Mouse (Mus musculus) forebrain, embryonic 16.5 days (tissue): ENCODE measurements around the gene Epha10. TPM values are rescaled to one million over a fixed set of nuclear protein-coding genes. Genes with fewer than 3 reads are reported as not detected.

Experiments used
- ATAC-seq: fragments of 200-750 bp; cut with Nextera tagmentation; 2 replicates; pipeline ENCODE4 v1.8.0; 2017; ENCODE audit warnings: mild to moderate bottlenecking, moderate library complexity
- H3K27ac ChIP-seq: fragments of 300-500 bp; sonication (generic); 2 replicates; pipeline ENCODE4 v1.5.1; 2014; ENCODE audit warnings: low read length, control low read depth
- H3K27me3 ChIP-seq: fragments of 300-500 bp; sonication (generic); replicated peaks from 2 replicates; pipeline ENCODE4 v1.6.1; 2014; ENCODE audit warnings: low read length; ENCODE audit not compliant: control insufficient read depth, insufficient read depth
- H3K36me3 ChIP-seq: fragments of 300-500 bp; sonication (generic); 2 replicates; pipeline ENCODE4 v1.6.1; 2014; ENCODE audit not compliant: control insufficient read depth, insufficient read depth
- H3K4me1 ChIP-seq: fragments of 300-500 bp; sonication (generic); replicated peaks from 2 replicates; pipeline ENCODE4 v1.6.1; 2014; ENCODE audit warnings: low read length; ENCODE audit not compliant: control insufficient read depth, insufficient read depth
- H3K4me2 ChIP-seq: fragments of 300-500 bp; sonication (generic); 2 replicates; pipeline ENCODE4 v1.6.1; 2014; ENCODE audit warnings: mild to moderate bottlenecking, low read length, control low read depth
- H3K4me3 ChIP-seq: fragments of 300-500 bp; sonication (generic); replicated peaks from 2 replicates; pipeline ENCODE4 v1.5.1; 2014; ENCODE audit warnings: mild to moderate bottlenecking, low read length, control low read depth
- H3K9ac ChIP-seq: fragments of 300-500 bp; sonication (generic); replicated peaks from 2 replicates; pipeline ENCODE4 v1.6.1; 2014; ENCODE audit warnings: low read depth, low read length, control low read depth
- H3K9me3 ChIP-seq: fragments of 300-500 bp; sonication (generic); 2 replicates; pipeline ENCODE4 v1.6.1; 2016; ENCODE audit warnings: low read length; ENCODE audit not compliant: control insufficient read depth
- WGBS: fragments of 180-500 bp; shearing (Covaris S2); extraction: QIAGEN DNeasy Blood & Tissue Kit; methylation state at CpG from one replicate; pipeline ENCODE4 v1.1.7; 2014; 5-methylcytosine and 5-hydroxymethylcytosine counted together
- polyA plus RNA-seq: library from polyadenylated mRNA; unstranded; fragments of >200 nt; fragmentation: Nextera tagmentation; extraction: Ambion mirVana; gene quantifications from 2 replicates; pipeline ENCODE4 v1.2.1, GENCODE M21; 2015

The Epha10 gene
- polyA plus RNA-seq, 1 experiment from 2014 or later = 2.7 TPM

DNA sequence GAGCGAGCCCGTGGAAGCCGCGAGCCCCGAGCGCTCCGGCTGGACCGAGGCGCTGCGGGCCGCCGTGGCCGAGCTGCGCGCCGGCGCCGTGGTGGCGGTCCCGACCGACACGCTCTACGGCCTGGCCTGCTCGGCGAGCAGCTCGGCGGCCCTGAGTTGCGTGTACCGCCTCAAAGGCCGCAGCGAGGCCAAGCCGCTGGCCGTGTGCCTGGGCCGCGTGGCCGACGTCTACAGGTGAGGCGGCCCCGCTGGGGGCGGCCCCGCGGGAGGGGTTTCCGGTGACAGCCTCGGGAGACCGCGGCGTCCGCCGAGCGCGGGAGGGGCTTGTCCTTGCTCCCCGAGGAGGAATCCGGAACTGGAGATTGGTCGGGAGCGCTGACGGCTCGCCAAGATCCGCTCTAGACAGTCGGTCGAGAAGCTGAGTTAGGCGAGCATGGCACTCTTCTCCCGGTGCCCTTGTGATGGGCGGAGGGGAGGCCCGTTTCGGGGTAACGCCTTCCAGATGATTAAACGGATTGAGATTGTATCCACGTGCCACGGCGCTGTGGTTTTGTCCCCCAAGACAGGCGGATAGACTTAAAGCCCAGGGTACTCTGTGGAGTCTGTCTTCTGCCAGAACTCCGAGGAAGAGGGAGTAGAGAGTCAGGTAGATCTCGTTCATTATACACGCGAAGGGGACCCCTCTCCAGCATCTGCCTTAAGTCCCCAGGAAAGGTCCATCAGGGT, 29.6 kb upstream of the Epha10 start, which contains the start of gene 1110065P20Rik:
Gene 1110065P20Rik, minus strand, starts transcription at position 264 of the 726 bp plus-strand sequence.
- WGBS = under 1% methylated on average over 73 of the region's 75 CpGs
- Histone ChIP-seq H3K27ac (peak within 1 kb of the TSS; percentile 90), H3K4me3 (peak within 1 kb of the TSS; percentile 92), H3K4me2 (peak within 1 kb of the TSS; percentile 89), H3K27me3 (no peaks in the 10 kb centered on the region), H3K9me3 (no peaks in the 10 kb centered on the region), H3K4me1 (peaks cover 27% of the 10 kb centered on the region), H3K36me3 (peaks cover 2% of the 10 kb centered on the region; the same call in 1 of the 2 replicates), H3K9ac (peak within 1 kb of the TSS; percentile 94)
- ATAC-seq = peak; percentile 21

DNA sequence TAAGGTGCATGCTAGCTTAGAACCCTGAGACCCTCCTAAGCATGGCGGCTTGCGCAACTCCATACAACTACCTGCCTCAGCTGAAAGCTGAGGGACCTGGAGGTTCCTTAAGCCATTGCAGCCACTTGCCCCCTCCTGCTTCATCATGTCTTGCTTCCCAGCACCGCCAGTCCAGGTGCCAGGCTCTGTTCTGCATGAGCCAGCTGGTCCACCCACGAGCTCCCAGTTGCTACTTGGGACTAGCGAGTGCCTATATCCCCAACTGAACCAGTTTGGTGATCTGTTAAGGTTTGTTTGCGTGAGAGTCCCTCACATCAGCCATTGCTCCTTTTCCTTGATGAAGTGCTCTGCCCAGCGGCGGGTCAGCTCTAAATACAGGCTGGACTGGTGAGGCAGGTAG, 24.4 kb upstream of the Epha10 start:
- peaks cover 28% of the 10 kb centered on the region for H3K4me1 ChIP-seq
- H3K36me3 ChIP-seq = peaks cover 18% of the 10 kb centered on the region; the same call in 1 of the 2 replicates
- H3K4me3 ChIP-seq = no peak overlapping the region
- H3K9ac ChIP-seq = no peak overlapping the region
- H3K4me2 ChIP-seq = no peak overlapping the region
- no peak for ATAC-seq
- no peaks in the 10 kb centered on the region for H3K27me3 ChIP-seq
- H3K27ac ChIP-seq = no peak overlapping the region
- 97% methylated on average over 8 of the region's 8 CpGs for WGBS
- H3K9me3 ChIP-seq = no peaks in the 10 kb centered on the region

DNA sequence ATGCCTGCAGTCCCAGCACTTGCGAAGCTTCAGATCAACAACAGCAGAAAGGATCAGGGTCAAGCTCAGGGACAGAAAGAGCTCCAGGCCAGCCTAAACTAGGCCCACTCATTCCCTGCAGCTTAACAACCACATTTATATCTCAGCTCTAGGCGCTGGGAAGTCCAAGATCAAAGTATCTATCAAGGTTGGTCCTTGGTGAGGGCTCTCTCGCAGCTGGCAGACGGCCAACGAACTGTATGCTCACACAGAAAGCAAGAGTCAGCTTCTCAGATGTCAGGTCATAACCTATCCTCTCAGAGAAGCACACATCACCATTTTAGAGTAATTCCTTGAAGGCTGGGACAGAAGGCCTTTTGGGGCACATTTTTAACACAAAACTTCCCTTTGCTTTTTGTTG, 22.3 kb upstream of the Epha10 start:
- no peak overlapping the region for H3K9ac ChIP-seq
- no peak overlapping the region for H3K4me2 ChIP-seq
- no peak overlapping the region for H3K27ac ChIP-seq
- ATAC-seq = no peak
- H3K4me1 ChIP-seq = peaks cover 20% of the 10 kb centered on the region
- WGBS = 76% methylated on average over 5 of the region's 5 CpGs
- H3K9me3 ChIP-seq = no peaks in the 10 kb centered on the region
- H3K27me3 ChIP-seq = no peaks in the 10 kb centered on the region
- no peak overlapping the region for H3K4me3 ChIP-seq
- peaks cover 18% of the 10 kb centered on the region; the same call in 1 of the 2 replicates for H3K36me3 ChIP-seq

DNA sequence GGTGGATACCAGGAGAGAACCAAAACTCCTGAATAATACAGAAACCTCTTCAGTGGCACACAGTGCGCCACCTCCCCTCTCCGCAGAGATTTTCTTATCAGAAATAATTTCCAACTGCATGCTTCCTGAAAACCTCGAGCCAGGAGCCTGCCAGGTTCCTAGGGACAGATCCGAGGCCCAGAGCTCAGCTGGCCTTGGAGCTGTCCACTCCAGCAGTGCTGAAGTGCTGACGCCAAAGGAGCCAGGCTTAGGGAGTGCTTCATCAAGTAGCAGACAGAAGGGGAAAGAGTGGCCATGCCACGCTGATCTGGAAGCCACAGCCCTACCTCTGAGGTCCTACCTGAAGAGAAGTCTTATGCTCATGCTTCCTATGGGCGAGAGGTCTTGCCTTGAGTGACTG, 20.3 kb upstream of the Epha10 start:
- H3K9ac ChIP-seq = 0 out of 2 replicates have a peak overlapping the region, but pooled peaks have one; percentile 17
- 24% methylated on average over 7 of the region's 7 CpGs for WGBS
- peak overlapping the region; percentile 8; the same call in 1 of the 2 replicates for H3K4me3 ChIP-seq

DNA sequence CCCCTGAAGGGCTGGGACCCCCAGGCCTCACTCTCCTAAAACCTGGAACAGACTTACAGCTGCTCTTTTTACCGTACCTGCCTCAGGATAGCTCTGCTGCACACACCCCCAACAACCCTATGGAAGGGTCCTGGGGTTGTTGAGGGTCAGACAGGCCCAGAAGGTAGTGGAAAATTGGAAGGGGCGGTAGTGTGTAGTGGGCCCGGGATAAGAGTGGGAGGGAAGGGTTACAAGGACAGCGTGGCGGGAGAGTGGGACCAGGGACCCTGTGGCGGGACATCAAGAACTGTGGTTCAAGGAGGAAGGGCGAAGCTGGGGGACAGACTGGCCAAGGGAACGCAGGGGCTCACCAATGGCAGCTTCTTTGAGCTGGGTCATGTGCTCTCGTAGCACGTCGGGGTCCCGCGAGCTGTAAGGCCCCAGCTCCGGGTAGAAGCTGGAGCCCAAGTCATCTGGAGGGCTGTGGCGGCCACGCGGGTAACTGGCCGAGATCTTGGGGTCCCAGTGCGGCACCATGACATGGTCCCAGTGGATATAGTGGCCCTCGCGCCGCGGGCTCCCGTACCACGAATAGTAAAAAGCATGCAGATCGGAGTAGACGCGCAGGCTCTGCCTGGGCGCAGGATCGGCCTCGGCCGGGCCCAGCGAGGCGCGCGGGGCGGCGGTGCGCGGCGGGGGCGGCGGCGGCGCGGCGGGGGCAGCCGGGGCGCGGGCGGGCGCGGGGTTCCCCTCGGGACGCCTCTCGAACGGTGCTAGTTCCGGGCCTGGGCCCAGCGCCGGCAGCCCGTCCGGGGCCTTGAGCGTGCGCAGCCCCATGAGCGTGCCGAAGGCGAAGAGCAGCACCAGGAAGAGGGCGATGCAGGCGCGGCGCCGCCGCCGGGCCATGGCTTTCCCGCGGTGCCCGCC, 19.2 kb upstream of the Epha10 start, which contains the start of gene Maneal:
Gene Maneal, minus strand, starts transcription at position 889 of the 906 bp plus-strand sequence.
- Histone ChIP-seq H3K4me3 (peak within 1 kb of the TSS; percentile 78), H3K36me3 (peaks cover 15% of the 10 kb centered on the region; the same call in 1 of the 2 replicates), H3K9ac (peak within 1 kb of the TSS; percentile 87), H3K9me3 (no peaks in the 10 kb centered on the region), H3K4me2 (peak within 1 kb of the TSS; percentile 76), H3K27me3 (no peaks in the 10 kb centered on the region), H3K4me1 (peaks cover 20% of the 10 kb centered on the region), H3K27ac (peak within 1 kb of the TSS; percentile 77)
- ATAC-seq = peak; percentile 18
- 2% methylated on average over 76 of the region's 77 CpGs for WGBS

More for the DNA sequence above, 20.3 kb upstream of the Epha10 start:
- Histone ChIP-seq H3K36me3 (peaks cover 15% of the 10 kb centered on the region; the same call in 1 of the 2 replicates), H3K27me3 (no peaks in the 10 kb centered on the region), H3K27ac (no peak overlapping the region), H3K9me3 (no peaks in the 10 kb centered on the region), H3K4me1 (peaks cover 20% of the 10 kb centered on the region), H3K4me2 (peak overlapping the region; percentile 76)
- ATAC-seq = no peak

DNA sequence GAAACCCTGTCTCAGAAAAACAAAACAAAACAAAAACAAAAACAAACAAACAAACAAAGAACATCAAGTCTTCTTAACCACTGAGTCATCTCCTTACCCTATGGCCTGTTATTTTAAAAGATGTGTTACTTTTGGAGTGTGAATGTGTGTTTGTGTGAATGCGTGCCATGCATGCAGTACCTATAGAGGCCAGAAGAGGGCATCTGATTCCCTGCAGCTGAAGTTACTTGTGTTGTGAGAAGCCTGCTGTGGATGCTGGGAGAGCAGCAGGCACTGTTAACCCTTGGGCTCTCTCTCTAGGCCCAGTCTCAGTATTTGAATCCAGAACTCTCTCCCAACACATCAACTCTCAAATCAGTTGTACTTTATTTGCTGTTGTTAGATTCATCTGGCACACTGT, 8.0 kb upstream of the Epha10 start:
- Histone ChIP-seq H3K9me3 (no peaks in the 10 kb centered on the region), H3K36me3 (no peaks in the 10 kb centered on the region), H3K27ac (no peak overlapping the region), H3K4me2 (no peak overlapping the region), H3K27me3 (no peaks in the 10 kb centered on the region), H3K4me1 (no peaks in the 10 kb centered on the region), H3K9ac (no peak overlapping the region), H3K4me3 (no peak overlapping the region)
- WGBS = 96% methylated on average over 1 of the region's 1 CpGs
- ATAC-seq = no peak

DNA sequence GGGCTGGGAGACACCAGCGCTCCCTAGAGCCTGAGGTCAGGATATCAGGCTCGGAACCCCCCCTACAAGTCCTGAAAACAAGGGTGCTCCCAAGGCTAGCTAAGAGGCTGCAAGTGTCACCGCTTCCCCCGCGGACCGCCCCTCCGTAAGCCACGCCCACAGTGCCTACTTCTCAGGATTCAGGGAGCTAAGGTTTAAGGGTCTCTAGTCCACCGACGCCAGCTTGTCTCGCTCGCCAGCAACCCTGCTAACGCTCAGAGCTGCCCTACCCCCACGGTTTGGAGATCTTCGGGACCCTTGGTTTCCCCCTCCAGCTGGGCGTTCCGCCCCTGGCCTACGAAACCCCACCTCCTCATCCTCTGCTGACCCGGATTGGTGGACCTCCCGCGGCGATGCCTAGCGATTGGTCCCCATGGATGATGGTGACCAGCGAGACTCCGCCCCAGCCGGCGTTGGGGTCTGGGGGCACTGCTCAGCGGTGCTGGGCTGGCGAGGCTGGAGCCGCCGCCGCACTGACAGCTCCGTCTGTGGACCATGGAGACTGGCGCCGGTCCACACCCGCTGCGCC, 726 bp downstream of the Epha10 start:
- H3K4me3 ChIP-seq = peak overlapping the region; percentile 66
- H3K4me1 ChIP-seq = peaks cover 16% of the 10 kb centered on the region
- peaks cover 28% of the 10 kb centered on the region for H3K27me3 ChIP-seq
- under 1% methylated on average over 37 of the region's 37 CpGs for WGBS
- peaks cover 2% of the 10 kb centered on the region; the same call in 1 of the 2 replicates for H3K9me3 ChIP-seq
- H3K27ac ChIP-seq = no peak overlapping the region
- no peaks in the 10 kb centered on the region for H3K36me3 ChIP-seq
- peak overlapping the region; percentile 31 for H3K9ac ChIP-seq
- H3K4me2 ChIP-seq = peak overlapping the region; percentile 69
- peak; percentile 98 for ATAC-seq

DNA sequence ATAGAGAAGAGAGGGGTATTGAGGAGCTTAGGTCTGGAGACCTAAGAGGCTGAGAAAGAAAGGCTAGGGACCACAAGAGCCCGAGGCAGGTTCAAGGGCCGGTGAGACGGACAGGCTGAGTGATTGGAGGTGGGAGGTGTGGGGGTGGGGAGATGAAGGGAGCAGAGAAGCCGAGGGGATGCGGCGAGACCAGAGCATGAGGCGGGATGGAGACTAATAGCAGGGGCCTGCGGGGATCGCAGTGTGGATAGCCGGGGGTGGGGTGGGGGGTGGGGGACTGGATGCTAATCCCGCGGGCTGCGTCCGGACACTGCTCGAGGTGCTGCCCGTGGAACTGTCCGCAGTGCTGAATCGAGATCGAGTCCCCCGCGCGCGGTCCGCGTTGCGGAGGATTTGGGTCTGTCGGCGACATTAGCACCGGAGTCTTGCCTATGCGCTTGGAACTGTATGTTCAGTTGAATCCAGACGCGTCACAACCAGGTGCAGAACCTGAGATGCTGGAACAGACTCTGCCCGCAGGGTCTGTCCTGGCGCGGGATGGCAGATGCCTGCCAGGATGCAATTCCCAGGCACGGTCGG, 1.5 kb downstream of the Epha10 start:
- H3K4me1 ChIP-seq = peaks cover 16% of the 10 kb centered on the region
- H3K36me3 ChIP-seq = no peaks in the 10 kb centered on the region
- WGBS = under 1% methylated on average over 37 of the region's 37 CpGs
- H3K9me3 ChIP-seq = peaks cover 2% of the 10 kb centered on the region; the same call in 1 of the 2 replicates
- peak overlapping the region; percentile 31 for H3K9ac ChIP-seq
- H3K4me2 ChIP-seq = peak overlapping the region; percentile 69
- ATAC-seq = peak; percentile 26
- H3K27ac ChIP-seq = no peak overlapping the region
- H3K27me3 ChIP-seq = peaks cover 28% of the 10 kb centered on the region
- peak overlapping the region; percentile 66 for H3K4me3 ChIP-seq
